Mouse (Mus musculus): ENCODE data around the gene Dnase1l3.

Dnase1l3 gene

DNA sequence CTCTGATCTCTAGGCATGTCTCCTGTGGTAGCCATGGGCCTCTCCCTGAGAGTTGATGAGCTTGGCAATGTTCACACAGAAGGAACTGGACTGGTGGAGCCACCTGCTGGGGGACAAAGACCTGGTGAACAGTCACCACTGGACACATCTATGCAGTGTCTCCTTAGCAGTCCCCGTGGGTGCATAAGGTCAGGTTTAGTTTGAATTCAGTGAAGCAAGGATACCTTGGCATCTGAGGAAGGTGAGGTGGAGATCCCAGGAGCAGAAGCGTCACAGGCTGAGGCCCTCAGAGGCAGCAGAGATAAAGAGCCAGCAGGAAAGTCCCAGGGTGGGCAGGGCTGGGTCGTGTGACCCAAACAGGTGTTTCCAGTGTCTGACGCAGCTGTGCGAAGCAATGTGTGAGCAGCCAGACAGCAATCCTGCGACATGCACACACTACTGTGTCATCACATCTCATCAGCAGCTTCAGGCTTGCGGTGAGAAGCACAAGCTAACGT lies at the start of gene Dnase1l3:
Gene Dnase1l3, minus strand, starts transcription at position 303 of the 497 bp plus-strand sequence.
- in situ Hi-C loops (cut with MboI; ENCODE audit: unreplicated experiment in 2 of 2), result no loop called here

DNA sequence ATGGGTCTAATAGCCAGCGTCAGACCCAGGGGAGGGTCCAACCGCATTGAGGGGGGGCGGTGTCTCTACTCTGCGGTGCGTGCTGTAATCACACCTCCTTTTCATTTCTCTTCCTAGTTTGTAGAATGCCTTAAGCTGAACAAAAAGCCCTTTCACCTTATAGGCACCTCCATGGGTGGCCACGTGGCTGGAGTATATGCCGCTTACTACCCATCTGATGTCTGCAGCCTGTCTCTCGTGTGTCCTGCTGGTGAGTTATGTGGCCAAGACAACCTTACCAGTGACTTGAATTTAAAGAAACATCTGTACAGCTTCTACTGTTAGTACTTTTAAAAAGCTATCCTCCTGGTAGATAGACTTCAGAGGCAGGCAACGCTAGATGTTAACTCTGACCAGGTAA lies 48.2 kb upstream of the Dnase1l3 start:
- in situ Hi-C loops (cut with MboI; ENCODE audit: unreplicated experiment in 2 of 2), result no loop called here

DNA sequence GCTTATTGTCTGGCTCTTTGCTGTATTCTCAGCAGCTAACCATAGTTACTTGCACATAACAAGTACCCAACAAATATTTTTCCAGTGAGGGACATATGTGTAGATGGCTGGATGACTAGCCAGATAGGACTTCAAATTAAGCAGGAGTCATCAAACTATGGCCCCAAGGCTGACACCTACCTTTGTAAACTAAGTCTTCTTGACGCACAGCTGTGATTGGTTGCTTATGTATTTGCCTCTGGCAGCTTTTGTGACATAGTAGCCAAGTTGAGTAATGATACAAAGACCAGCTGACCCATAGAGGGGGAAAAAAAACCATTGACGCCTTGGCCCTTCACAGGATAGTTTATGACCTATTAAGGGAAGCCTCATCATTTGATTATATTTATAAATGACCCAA lies 47.7 kb upstream of the Dnase1l3 start:
- in situ Hi-C loops (cut with MboI; ENCODE audit: unreplicated experiment in 2 of 2), result no loop called here

DNA sequence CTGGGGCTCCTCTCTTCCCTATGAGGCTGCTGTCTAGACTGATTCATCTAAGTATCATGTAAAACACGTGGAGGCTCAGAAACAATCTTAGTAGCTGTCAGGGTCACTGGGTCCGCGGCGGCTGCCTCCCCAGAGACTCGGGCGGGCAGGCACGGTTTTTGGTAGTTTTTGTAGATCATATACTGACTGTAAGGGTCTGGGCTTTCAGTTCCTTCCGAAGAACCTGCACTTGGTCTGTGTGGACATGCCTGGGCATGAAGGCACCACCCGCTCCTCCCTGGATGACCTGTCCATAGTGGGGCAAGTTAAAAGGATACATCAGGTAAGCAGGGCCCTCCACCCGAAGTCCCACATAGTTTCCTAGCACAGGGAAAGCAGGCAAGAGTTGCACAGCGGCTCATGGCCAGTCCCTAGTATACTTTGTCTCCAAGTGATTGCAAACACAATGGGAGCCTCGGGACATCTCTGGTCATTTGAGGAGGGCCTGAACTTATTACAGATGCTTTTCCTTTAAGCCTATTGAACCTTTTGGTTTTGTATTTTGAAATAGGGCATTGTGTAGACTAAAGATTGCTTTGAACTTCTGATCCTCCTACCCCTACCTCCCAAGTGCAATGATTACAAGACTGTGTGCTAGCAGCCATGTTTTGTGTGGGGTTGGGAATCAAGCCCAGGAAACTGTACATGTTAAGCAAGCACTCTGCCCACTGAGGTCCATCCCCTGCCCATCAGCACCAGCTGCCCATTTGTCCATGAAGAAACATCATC lies 46.7 kb upstream of the Dnase1l3 start:
- in situ Hi-C loops (cut with MboI; ENCODE audit: unreplicated experiment in 2 of 2), result no loop called here

DNA sequence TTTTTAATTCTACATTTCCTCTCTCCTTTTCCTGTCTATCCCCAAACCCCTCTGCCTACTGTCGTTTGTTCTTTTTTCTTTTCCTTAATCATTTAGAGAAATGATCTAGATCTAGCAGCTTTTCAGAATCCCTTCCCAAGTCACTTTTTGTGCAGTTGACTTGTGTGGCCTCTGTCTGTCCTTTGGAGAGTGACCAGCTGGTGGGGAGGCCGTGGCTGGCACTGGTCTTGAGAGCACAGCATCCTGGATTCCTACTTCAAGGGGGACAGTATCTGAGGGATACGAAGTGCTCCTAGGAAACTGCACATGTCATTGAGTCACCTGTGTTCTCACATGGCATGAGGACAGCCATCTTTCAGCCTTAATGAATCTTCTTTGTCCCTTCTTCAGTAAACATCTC lies 45.8 kb upstream of the Dnase1l3 start:
- in situ Hi-C loops (cut with MboI; ENCODE audit: unreplicated experiment in 2 of 2), result no loop called here

DNA sequence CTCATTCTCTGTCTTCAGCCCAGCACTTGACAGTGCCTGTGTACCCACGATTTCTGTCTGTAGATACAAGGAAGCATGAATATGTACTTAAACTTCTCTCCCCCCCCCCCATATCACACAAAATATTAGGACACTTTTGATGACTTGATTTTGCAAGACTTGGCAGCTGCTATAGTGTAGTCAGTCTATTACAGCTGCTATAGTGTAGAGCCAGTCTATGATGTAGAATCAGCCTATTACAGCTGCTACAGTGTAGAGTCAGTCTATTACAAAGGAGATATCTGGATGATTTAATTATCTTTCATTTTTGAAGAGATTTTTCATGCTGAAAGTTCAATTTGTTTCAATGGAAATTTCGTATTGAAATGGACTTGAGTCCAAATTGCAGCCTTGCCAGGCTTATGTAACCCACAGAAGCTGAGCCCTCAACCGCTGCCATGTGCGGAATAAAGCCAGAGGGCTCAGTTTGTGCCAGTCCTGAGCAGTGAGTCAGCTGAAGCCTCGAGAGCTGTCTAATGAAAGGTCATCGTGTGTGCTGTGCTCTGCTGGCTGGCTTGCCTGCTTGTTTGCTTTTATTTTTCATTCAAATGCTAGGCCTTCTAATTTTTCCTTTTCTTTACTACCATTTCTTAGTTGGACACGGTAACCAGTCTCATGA lies 44.5 kb upstream of the Dnase1l3 start:
- in situ Hi-C loops (cut with MboI; ENCODE audit: unreplicated experiment in 2 of 2), result no loop called here

DNA sequence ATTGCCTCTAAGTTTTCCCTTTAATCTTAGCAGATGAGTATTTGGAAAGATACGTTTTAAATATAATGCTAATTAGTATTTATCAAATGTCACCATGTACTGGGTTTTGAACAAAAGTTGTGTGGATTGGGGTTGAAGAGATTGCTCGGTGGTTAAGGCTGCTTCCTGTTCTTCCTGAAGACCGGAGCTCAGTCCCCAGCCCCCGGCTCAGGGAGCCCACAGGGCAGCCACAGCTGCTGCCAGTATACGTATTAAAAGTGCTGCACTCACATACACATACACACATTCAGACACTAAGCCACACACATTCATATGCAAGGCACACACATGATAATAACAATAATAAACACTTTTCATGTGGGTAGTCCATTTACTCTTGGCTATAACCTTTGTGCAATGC lies 43.8 kb upstream of the Dnase1l3 start:
- in situ Hi-C loops (cut with MboI; ENCODE audit: unreplicated experiment in 2 of 2), result no loop called here

DNA sequence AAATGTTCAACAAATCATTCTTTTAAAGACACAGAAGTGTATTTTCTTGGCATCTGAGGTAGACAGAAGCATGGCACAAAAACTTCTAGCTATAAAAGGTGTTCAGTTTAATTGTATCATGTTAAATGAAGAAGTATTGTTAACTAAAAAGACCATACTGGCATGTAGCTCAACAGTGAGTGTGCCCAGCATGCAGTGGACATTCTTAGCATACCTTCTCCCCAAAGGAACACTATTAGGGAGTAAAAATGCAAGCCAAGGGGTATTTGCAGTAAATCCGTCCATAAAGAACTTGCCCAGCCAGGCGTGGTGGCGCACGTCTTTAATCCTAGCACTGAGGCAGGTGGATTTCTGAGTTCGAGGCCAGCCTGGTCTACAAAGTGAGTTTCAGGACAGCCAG lies 42.0 kb upstream of the Dnase1l3 start:
- in situ Hi-C loops (cut with MboI; ENCODE audit: unreplicated experiment in 2 of 2), result no loop called here

DNA sequence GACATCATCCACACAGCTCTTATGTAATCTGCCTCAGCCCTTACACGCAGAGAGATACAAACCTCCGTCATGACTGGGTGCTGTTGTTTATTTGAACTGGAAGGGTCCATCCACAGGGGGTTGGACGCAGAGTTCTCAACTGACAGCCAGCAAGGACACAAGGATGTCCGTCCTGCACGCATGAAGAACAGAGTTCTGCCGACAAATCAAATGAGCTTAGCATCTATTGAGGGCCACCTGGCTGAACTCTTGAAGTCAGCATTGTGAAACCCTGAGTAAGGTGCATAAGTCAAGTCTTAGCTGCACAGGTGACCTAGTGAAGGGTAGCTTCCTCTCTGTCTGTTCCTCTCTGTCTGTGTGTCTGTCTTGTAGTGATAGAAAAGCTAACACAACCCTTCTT lies 41.6 kb upstream of the Dnase1l3 start:
- in situ Hi-C loops (cut with MboI; ENCODE audit: unreplicated experiment in 2 of 2), result no loop called here

DNA sequence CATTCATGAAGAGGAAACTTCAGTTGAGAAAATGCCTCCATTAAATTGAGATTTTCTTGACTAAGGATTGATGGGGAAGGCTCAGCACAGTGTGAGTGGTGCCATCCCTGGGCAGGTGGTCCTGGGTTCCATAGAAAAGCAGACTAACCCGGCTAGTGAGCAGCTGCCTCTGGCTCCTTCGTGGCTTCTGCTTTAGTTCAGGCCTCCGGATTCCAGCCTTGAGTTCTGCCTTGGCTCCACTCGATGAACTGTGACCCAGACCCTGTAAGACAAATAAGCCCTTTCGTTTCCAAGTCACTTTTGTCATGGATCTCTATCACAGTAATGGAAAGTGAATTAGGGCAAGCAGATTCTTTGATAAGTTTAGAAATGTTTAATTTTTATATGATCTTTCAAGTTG lies 40.2 kb upstream of the Dnase1l3 start:
- in situ Hi-C loops (cut with MboI; ENCODE audit: unreplicated experiment in 2 of 2), result no loop called here

DNA sequence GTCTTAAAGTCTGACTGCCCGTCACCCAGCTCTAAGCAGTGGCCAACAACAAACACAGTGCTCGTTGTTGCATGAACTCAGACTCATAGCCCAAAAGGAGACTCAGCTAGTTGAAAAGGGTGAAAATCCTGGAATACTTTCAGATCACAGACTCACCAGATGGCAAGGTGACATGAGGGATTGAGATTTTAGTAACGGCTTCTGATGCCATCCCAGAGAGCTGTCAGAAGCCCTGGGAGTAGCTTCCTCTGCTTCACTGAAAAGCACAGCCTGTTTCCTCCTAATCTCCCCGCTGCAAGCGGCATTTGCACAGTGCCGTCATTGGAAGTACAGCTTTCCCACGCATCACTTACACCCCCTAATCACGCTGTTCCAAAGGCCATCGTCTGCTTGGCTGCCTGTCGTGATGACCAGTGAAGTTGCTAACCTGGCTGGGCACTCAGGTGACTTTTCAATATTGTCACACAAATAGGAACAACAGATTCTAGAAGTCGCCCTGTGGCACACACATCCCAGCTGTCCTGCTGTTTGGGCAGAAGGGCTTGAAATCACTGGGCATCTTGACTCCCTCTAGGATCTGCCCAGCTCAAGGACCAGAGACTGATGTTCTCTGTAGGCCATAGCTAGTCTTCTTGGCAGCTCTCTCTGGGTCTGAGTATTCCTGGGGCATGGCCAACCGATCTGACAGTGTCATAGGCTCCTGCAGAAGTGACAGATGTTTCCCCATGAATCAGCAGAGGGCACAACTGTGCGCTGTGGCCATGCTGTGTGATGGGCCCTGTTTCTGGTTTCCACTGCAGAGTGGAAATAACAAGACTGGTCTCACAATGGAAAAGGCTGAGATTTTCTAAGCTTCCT lies 37.9 kb upstream of the Dnase1l3 start:
- in situ Hi-C loops (cut with MboI; ENCODE audit: unreplicated experiment in 2 of 2), result no loop called here

DNA sequence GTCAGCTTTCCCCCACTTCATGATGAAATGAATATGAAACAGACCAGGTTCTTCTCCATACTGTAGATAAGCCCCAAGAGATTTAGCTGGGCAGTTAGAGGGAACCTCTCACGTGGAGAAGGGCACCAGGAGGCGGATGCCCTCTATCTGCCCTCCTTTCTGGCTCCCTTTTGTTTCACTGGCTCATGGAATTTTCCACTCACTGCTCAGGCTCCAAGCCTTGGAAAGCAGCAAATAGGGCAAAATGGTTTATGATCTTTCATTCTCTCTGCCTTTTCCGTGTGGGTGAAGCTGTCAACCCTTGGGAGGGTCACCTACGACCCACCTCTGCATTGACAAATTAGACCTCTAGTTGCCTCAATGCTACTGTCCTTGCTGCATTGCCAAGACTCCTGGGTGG lies 36.2 kb upstream of the Dnase1l3 start:
- in situ Hi-C loops (cut with MboI; ENCODE audit: unreplicated experiment in 2 of 2), result no loop called here

DNA sequence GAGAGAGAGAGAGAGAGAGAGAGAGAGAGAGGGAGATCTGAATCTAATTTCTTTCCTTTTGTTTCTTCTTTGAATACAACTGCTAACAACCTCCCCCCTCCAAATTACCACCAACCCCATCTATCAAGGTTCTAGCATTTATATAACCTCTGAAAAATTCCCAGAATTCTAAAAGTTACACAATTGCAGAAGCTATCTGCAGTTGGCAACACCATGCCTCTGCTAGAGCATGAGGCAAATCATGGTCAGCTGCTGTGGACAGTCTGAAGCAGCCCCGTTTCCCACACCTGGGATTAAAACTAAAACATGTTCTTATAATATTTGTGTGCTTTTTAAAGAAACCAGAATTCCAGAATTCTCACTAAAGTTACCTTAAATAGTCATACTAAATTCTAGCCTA lies 35.4 kb upstream of the Dnase1l3 start:
- in situ Hi-C loops (cut with MboI; ENCODE audit: unreplicated experiment in 2 of 2), result no loop called here

DNA sequence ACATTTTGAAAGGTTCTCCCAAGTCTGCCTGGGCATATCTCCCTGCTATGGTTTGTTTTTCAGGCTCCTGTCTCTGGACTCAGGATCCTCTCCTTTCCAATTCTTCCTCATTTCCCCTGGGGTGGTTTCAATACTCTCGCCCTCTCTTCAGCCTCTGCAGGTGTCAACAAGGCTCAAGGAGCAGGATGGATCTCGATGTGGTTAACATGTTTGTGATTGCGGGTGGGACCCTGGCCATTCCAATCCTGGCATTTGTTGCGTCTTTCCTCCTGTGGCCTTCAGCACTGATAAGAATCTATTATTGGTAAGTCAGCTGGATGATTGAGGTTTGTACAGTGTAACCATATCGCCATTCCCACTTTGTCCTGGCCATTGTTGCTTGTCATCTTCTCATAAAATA lies 33.7 kb upstream of the Dnase1l3 start:
- in situ Hi-C loops (cut with MboI; ENCODE audit: unreplicated experiment in 2 of 2), result no loop called here

DNA sequence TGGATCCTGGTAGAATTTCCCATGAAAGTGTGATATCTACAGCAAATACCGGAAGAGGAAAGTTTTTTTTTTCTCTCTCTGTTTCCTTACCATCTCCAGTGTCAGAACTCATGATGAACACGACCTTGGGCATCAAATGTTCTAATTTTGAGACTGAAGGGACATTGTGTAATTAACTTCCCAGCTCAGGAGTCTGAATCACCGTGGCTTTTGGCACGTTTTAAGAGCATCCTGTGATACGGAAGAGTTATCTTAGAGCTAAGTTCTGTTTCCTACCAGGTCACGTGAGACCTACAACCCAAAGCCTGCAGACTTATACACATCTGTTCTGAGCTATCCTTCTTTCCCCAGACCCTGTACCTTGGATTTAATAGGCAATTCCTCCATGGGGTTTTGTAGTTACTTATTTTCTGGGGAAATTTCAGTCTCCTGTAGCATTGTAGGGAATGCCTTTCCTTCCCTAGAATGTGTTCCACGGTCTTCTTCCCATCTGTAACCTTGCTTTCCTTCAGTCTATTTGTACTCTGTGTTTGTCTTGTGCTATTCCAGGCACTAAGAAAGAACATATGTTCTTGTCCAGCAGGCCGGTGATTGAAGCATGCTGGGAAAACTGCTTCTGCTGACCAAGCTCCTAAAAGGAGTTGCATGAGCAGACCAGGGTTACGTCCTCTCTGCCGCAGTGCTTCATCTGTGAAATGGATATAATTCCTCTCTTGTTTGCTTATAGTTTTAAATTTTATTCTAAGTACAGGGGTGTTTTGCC lies 32.6 kb upstream of the Dnase1l3 start:
- in situ Hi-C loops (cut with MboI; ENCODE audit: unreplicated experiment in 2 of 2), result no loop called here

DNA sequence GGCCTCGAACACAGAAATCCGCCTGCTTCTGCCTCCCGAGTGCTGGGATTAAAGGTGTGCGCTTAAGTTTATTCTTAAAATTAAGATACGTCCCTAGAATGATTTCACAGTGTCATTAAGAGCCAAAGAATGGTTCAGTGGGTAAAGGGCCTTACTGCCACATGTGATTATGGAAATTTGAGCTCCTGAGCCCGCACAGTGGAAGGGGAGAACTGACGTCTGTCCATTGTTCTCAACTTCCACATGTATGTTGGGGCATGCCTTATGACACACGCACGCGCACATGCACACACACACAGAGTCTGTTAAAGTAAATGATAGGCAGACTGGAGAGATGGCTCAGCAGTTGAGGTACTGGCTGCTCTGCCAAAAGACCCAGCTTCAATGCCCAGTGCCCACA lies 30.6 kb upstream of the Dnase1l3 start:
- in situ Hi-C loops (cut with MboI; ENCODE audit: unreplicated experiment in 2 of 2), result no loop called here

DNA sequence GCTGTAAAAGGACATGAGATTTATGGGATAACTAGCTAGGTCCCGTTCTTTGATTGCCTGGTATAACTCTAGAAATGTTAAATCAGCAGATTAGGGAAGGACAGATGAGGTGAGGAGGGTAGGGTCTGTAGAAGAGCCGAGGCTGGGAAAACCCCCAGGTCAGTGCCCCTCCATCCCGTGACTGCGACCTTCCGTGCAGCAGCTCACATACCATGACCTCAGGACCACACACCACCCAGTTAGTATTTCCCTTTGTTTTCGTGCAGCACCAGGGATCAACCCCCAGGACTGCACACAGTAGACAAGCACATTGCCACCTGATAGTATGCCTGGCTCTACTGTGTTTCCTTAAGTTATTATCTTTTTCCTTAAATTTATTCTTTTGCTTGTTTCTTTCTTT lies 30.1 kb upstream of the Dnase1l3 start:
- in situ Hi-C loops (cut with MboI; ENCODE audit: unreplicated experiment in 2 of 2), result no loop called here

DNA sequence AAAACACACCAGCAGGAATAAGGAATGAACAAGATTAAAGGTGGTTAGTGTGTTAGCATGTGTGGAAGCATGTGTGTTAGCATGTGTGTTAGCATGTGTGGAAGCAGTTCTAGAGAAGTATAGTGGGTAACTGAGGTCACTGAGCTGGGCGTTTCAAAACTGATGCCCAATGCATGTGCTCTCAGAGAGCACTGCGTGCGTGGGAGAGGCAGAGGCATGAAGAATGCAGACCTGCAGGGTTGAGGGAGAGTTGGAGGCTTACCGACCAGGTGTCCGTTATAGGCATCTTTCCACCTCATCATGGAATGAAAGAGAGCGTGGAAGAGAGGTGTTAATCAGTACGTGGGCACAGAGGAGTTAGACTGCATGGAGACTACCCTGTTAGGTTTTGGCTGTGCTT lies 26.2 kb upstream of the Dnase1l3 start:
- in situ Hi-C loops (cut with MboI; ENCODE audit: unreplicated experiment in 2 of 2), result no loop called here

DNA sequence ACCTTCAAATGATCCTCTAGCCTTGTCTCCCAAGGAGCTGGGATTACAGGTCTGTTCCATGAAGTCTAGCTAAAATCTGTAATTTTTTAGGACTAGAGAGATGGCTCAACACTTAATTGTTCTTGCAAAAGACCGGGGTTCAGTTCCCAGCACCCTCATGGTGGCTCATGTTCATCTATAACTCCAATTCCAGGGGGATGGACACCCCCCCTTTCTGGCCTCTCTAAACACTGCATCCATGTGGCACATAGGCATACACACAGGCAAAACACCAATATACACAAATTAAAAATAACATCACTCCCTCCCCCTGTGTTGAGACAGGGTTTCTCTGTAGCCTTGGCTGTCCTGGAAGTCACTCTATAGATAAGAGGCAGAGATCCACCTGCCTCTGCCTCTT lies 25.6 kb upstream of the Dnase1l3 start:
- in situ Hi-C loops (cut with MboI; ENCODE audit: unreplicated experiment in 2 of 2), result no loop called here

DNA sequence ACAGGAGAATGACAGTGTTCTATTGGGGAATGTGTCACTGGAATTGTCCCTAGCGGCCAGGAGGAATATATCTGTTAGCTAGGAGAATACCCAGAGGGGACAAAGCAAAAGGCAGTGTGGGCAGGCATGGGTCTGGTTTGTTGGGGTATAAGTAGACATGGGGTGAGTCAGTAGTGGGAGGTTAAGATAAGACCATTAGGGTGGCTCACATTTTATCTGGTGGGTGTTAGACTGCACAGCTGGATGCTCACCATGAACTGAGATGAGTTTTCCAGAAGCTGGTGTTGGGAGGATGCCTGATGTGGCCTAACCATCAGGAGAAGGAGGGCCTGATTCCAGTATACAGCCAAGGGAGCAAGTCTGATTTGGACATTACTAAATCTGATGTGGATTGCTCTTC lies 22.6 kb upstream of the Dnase1l3 start:
- in situ Hi-C loops (cut with MboI; ENCODE audit: unreplicated experiment in 2 of 2), result no loop called here

DNA sequence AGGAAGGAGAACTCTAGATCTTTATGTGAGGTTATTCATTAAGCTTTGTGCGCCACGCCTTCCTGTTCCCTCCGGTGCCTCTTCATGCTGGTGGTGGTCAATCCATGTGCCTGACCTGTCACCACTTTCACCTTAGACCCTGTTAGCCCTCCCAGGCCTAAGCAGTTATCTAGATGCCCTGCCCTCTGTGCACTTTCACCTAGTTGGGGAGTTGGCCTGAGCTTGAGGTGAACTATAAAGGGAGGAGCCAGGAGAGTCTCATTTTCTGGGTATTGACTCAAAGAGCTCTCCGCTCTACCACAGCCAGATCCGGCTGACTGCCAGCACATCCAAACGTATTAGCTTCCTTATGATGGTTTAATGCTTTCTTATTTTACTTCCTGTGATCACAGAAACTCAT lies 21.9 kb upstream of the Dnase1l3 start:
- in situ Hi-C loops (cut with MboI; ENCODE audit: unreplicated experiment in 2 of 2), result no loop called here

All from v-Abl transformed pro-B cells (cell line).